Comparison of ENCODE assay signal across 8 mouse cellular contexts in genomic region chr2:122298596-122299490, GRCm38 (mm10). TPM values are rescaled to one million over a fixed set of nuclear protein-coding genes. Genes with fewer than 3 reads are reported as not detected.
DNase-seq lines count a peak whose midpoint lies in the region; ATAC-seq lines count a peak whose summit lies in the region.

TSS of gene Duoxa2 (plus strand) at chr2:122298900.

- no peaks in the 10 kb centered on the region for H3K36me3 ChIP-seq in hindbrain, embryonic 15.5 days
- no peaks in the 10 kb centered on the region for H3K36me3 ChIP-seq in liver, embryonic 11.5 days (ENCODE audit: control insufficient read depth, insufficient read depth, low read length)
- no peaks in the 10 kb centered on the region for H3K36me3 ChIP-seq in neural tube, embryonic 13.5 days

- peak within 1 kb of the TSS; percentile 2 for H3K9ac ChIP-seq in hindbrain, embryonic 15.5 days
- no peak within 1 kb of the TSS for H3K9ac ChIP-seq in liver, embryonic 11.5 days (ENCODE audit: low read depth, low read length)
- peak within 1 kb of the TSS; percentile 2; the same call in 1 of the 2 replicates for H3K9ac ChIP-seq in neural tube, embryonic 13.5 days

- H3K4me3 ChIP-seq in hindbrain, embryonic 15.5 days, result peak within 1 kb of the TSS; percentile 28
- H3K4me3 ChIP-seq in liver, embryonic 11.5 days (ENCODE audit: low read depth, low read length), result peak within 1 kb of the TSS; percentile 8
- peak within 1 kb of the TSS; percentile 20 for H3K4me3 ChIP-seq in neural tube, embryonic 13.5 days

- no peak for ATAC-seq in hindbrain, embryonic 15.5 days (ENCODE audit: low FRiP score, low read depth)
- no peak for ATAC-seq in liver, embryonic 11.5 days (replicated peaks; ENCODE audit: low FRiP score)
- no peak for ATAC-seq in neural tube, embryonic 13.5 days (ENCODE audit: low read depth)

- peak; percentile 33 for DNase-seq in adrenal gland, postnatal 14 days
- no peak for DNase-seq in adrenal gland, postnatal 4 days (ENCODE audit: low spot score in 2 of 2)
- DNase-seq in embryo, embryonic 9.5 days (ENCODE audit: extremely low spot score), result peak; percentile 45
- no peak for DNase-seq in liver, embryonic 11.5 days (ENCODE audit: low spot score)
- no peak for DNase-seq in urinary bladder, postnatal 10 days (ENCODE audit: low spot score)
- no peak for DNase-seq in layer of hippocampus, postnatal 14 days (ENCODE audit: low spot score in 2 of 2)

- 1% methylated on average over 43 of the region's 43 CpGs for WGBS in hindbrain, embryonic 15.5 days
- WGBS in liver, embryonic 11.5 days, result 2% methylated on average over 43 of the region's 43 CpGs
- WGBS in neural tube, embryonic 13.5 days, result under 1% methylated on average over 43 of the region's 43 CpGs

- no peaks in the 10 kb centered on the region for H3K9me3 ChIP-seq in hindbrain, embryonic 15.5 days
- no peaks in the 10 kb centered on the region for H3K9me3 ChIP-seq in liver, embryonic 11.5 days (ENCODE audit: control insufficient read depth, low read length)
- no peaks in the 10 kb centered on the region for H3K9me3 ChIP-seq in neural tube, embryonic 13.5 days

- H3K27me3 ChIP-seq in hindbrain, embryonic 15.5 days, result peaks cover 78% of the 10 kb centered on the region
- H3K27me3 ChIP-seq in liver, embryonic 11.5 days (replicated peaks; ENCODE audit: control insufficient read depth, insufficient read depth, low read length), result peaks cover 90% of the 10 kb centered on the region
- peaks cover 99% of the 10 kb centered on the region for H3K27me3 ChIP-seq in neural tube, embryonic 13.5 days

- peaks cover 49% of the 10 kb centered on the region for H3K4me1 ChIP-seq in hindbrain, embryonic 15.5 days (replicated peaks)
- peaks cover 2% of the 10 kb centered on the region; the same call in 1 of the 2 replicates for H3K4me1 ChIP-seq in liver, embryonic 11.5 days (replicated peaks; ENCODE audit: control insufficient read depth, insufficient read depth, low read length)
- peaks cover 40% of the 10 kb centered on the region for H3K4me1 ChIP-seq in neural tube, embryonic 13.5 days (replicated peaks)

- H3K4me2 ChIP-seq in hindbrain, embryonic 15.5 days, result peak within 1 kb of the TSS; percentile 52
- peak within 1 kb of the TSS; percentile 46 for H3K4me2 ChIP-seq in liver, embryonic 11.5 days
- H3K4me2 ChIP-seq in neural tube, embryonic 13.5 days, result peak within 1 kb of the TSS; percentile 49

- no peak within 1 kb of the TSS for H3K27ac ChIP-seq in hindbrain, embryonic 15.5 days (replicated peaks)
- no peak within 1 kb of the TSS for H3K27ac ChIP-seq in liver, embryonic 11.5 days (ENCODE audit: low read depth, low read length)
- H3K27ac ChIP-seq in neural tube, embryonic 13.5 days (replicated peaks), result no peak within 1 kb of the TSS

RNA-seq across cellular contexts. Expression of gene Duoxa2, which starts in this region (rescaled TPM):
- not detected in 2 replicates for total RNA-seq in adrenal gland, postnatal 14 days (2021)
- total RNA-seq in adrenal gland, postnatal 4 days (2021), result under 1 TPM in 1 of 2 experiments, not detected in 1; 0.20 TPM
- polyA plus RNA-seq in hindbrain, embryonic 15.5 days (2015; fragmentation: Nextera tagmentation; extraction: Ambion mirVana), result 0.12 and 0.26 TPM in 2 replicates
- polyA plus RNA-seq in liver, embryonic 11.5 days (2014; fragmentation: Nextera tagmentation; extraction: Ambion mirVana), result 0.12 TPM in 1 of 2 replicates, not detected in the other
- polyA plus RNA-seq in neural tube, embryonic 13.5 days (2015; fragmentation: Nextera tagmentation; extraction: Ambion mirVana), result not detected in 2 replicates
- not detected for total RNA-seq in layer of hippocampus, postnatal 14 days (2021)

Comparison
In these comparisons a context has a peak if more than half of its experiments do, and no peak if none do; other contexts are left out.
1. Peak in DNase-seq in adrenal gland, postnatal 14 days; RNA of the gene not detected or under 1 TPM.